Mouse (Mus musculus): ENCODE measurements around the gene Mt2.

DNA sequence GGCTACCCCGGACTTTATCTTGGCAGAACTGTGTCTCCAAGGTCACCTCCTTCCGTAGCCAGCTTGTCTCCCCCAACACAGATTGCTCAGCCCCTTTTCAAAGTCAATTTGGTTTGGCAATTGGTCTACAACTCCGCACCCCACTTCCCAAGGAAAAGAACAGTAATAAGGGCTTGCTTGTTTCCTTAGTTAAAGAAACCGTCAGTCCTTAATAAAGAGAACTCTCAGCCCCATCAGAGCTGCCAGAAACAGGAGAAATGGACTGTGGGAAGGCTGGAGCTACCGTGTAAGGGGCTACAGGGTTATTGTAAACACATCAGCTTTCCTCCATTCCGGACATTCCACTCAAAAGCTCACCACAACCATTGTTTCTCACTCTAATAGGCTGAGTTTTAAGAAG, 17.9 kb upstream of the Mt2 start:
- no peak for TF ChIP-seq CTCF (IDR thresholded peaks at IDR 0.05; ENCODE audit: insufficient read depth, low read depth, low read length)
- no peak for TF ChIP-seq POLR2A (IDR thresholded peaks at IDR 0.05; ENCODE audit: insufficient read depth, low read depth, low read length)

Measured in olfactory bulb, adult 2 months (tissue).